Comparison of ENCODE assay signal across 25 mouse cellular contexts in genomic region chr13:68835424-68836045, GRCm38 (mm10).
A peak's percentile ranks its signal among the peaks of the same experiment; 100 is the strongest.
DNase-seq lines count a peak whose midpoint lies in the region; ATAC-seq and TF ChIP-seq lines count a peak whose summit lies in the region.
"Had no signal": no experiment of that assay in that cellular context is flagged by ENCODE, and none has a peak within 500 bp of the region (broad histone marks: within the 10 kb centered on the region; RNA-seq: fewer than 3 reads in every experiment).

No protein-coding gene starts in this region.

- H3K27me3 ChIP-seq in lung, postnatal 0 days (replicated peaks; ENCODE audit: insufficient read depth, low read length) = no peaks in the 10 kb centered on the region
- H3K27me3 ChIP-seq: limb, embryonic 15.5 days; lung, embryonic 15.5 days; midbrain, embryonic 12.5 days; neural tube, embryonic 13.5 days had no signal

- H3K36me3 ChIP-seq in lung, postnatal 0 days (ENCODE audit: insufficient read depth, low read length) = no peaks in the 10 kb centered on the region
- H3K36me3 ChIP-seq: limb, embryonic 10.5 days; limb, embryonic 15.5 days; midbrain, embryonic 12.5 days; neural tube, embryonic 13.5 days had no signal

- H3K4me2 ChIP-seq in lung, postnatal 0 days (replicated peaks; ENCODE audit: low read depth, low read length) = no peak overlapping the region
- H3K4me2 ChIP-seq: limb, embryonic 15.5 days; lung, embryonic 15.5 days; midbrain, embryonic 12.5 days; neural tube, embryonic 13.5 days had no signal

- 51% methylated on average over 8 of the region's 8 CpGs for whole genome bisulfite sequencing in lung, postnatal 0 days

- no peak for TF ChIP-seq CTCF in gastrocnemius, adult 2 months (IDR thresholded peaks at IDR 0.05)
- TF ChIP-seq CTCF in lung, postnatal 0 days (IDR thresholded peaks at IDR 0.05) = no peak

- H3K9me3 ChIP-seq in lung, postnatal 0 days (ENCODE audit: low read length) = no peaks in the 10 kb centered on the region
- H3K9me3 ChIP-seq: limb, embryonic 10.5 days; limb, embryonic 15.5 days; lung, embryonic 15.5 days; midbrain, embryonic 12.5 days; neural tube, embryonic 13.5 days had no signal

- H3K9ac ChIP-seq in lung, postnatal 0 days (replicated peaks; ENCODE audit: low read depth) = no peak overlapping the region
- H3K9ac ChIP-seq: limb, embryonic 15.5 days; liver, embryonic 14.5 days; lung, embryonic 15.5 days; midbrain, embryonic 12.5 days; neural tube, embryonic 13.5 days had no signal

- H3K4me1 ChIP-seq in lung, postnatal 0 days (ENCODE audit: insufficient read depth, low read depth, low read length) = no peaks in the 10 kb centered on the region
- H3K4me1 ChIP-seq: limb, embryonic 10.5 days; midbrain, embryonic 12.5 days had no signal

- H3K4me3 ChIP-seq in gastrocnemius, adult 2 months = no peak overlapping the region
- H3K4me3 ChIP-seq in lung, postnatal 0 days (ENCODE audit: low read depth, low read length) = no peak overlapping the region
- H3K4me3 ChIP-seq: limb, embryonic 10.5 days; limb, embryonic 15.5 days; lung, embryonic 15.5 days; midbrain, embryonic 12.5 days; neural tube, embryonic 13.5 days had no signal

- no peak for ATAC-seq in lung, postnatal 0 days
- no peak for ATAC-seq in megakaryocyte-erythroid progenitor cell, adult 5-6 weeks (replicated peaks; ENCODE audit: low FRiP score, low TSS enrichment, poor library complexity, severe bottlenecking)
- ATAC-seq: activated CD4-positive, CD25-positive, alpha-beta regulatory T cell, adult 4 months; hindbrain, embryonic 16.5 days had no signal

- DNase-seq in cerebellum, postnatal 10 days = peak; percentile 7 to 17
- no peak for DNase-seq in cerebellum, adult 8-10 months
- no peak for DNase-seq in gastrocnemius, adult 2 months
- no peak for DNase-seq in gastrocnemius, adult 8-10 months (ENCODE audit: low spot score in 2 of 2)
- peak; percentile 61 for DNase-seq in lung, postnatal 0 days (ENCODE audit: low spot score)
- no peak for DNase-seq in lung, adult 18-20 months
- no peak for DNase-seq in thymus, postnatal 25 days
- DNase-seq: adrenal gland, adult 2 months; adrenal gland, postnatal 36 days; cerebellum, adult 11 months; cerebellum, adult 9-11 months; gastrocnemius, postnatal 10 days; kidney, adult 2 months; kidney, postnatal 4 days; layer of hippocampus, adult 9-11 months; lung, postnatal 36 days had no signal

- H3K27ac ChIP-seq in gastrocnemius, adult 2 months = 0 out of 2 replicates have a peak overlapping the region, but pooled peaks have one; percentile 2
- H3K27ac ChIP-seq in lung, postnatal 0 days (ENCODE audit: low read length) = no peak overlapping the region
- H3K27ac ChIP-seq: limb, embryonic 10.5 days; limb, embryonic 15.5 days; liver, embryonic 14.5 days; lung, embryonic 15.5 days; midbrain, embryonic 12.5 days; neural tube, embryonic 13.5 days had no signal

- intact Hi-C loops in gastrocnemius, adult 2 months (cut with DNase I) = no loop called here

- no peak for TF ChIP-seq EP300 in lung, postnatal 0 days (IDR thresholded peaks at IDR 0.05)

Comparison
In these comparisons a context has a peak if more than half of its experiments do, and no peak if none do; other contexts are left out.
1. DNase-seq: peak in cerebellum, postnatal 10 days (2 of 2) and lung, postnatal 0 days (single experiment); none in cerebellum, adult 8-10 months (single experiment), gastrocnemius, adult 2 months (single experiment), gastrocnemius, adult 8-10 months (0 of 2), lung, adult 18-20 months (0 of 2) and thymus, postnatal 25 days (single experiment).